Mouse (Mus musculus) gastrocnemius, postnatal 10 days (tissue): ENCODE data around the gene Hist1h3f. TPM values are rescaled to one million over a fixed set of nuclear protein-coding genes. Genes with fewer than 3 reads are reported as not detected.

Source experiments
- DNase-seq: peaks from one replicate; pipeline ENCODE4 v3.0.0; 2021; ENCODE audit warnings: mixed read lengths
- long read RNA-seq, 2 experiments: library from polyadenylated mRNA; stranded (forward); transcript quantifications; one replicate each; pipeline ENCODE4 v2.0.0; 2021
- total RNA-seq, 2 experiments: library from RNA; stranded (reverse); gene quantifications; 2 replicates each; pipeline ENCODE4 v1.2.3; 2021

The Hist1h3f gene
- 10 to 100 TPM; 53.8 to 66.7 TPM for total RNA-seq
- long read RNA-seq, experiment 1: 0 reads
- long read RNA-seq, experiment 2: 0 reads

GRCm38 (mm10) chr13:23543965-23544786 lies at the start of gene Hist1h3f:
Hist1h3f (plus strand) TSS chr13:23544052.
- DNase-seq: peak; percentile 40

GRCm38 (mm10) chr13:23495526-23495925 lies 48.3 kb upstream of the Hist1h3f start:
- no peak for DNase-seq

- no peak for DNase-seq
Measured at GRCm38 (mm10) chr13:23497656-23498321, 46.1 kb upstream of the Hist1h3f start.

- DNase-seq: no peak
Measured at GRCm38 (mm10) chr13:23498653-23499052, 45.2 kb upstream of the Hist1h3f start.

GRCm38 (mm10) chr13:23499943-23500342 lies 43.9 kb upstream of the Hist1h3f start:
- no peak for DNase-seq

- no peak for DNase-seq
Measured at GRCm38 (mm10) chr13:23500424-23501200, 43.2 kb upstream of the Hist1h3f start.

GRCm38 (mm10) chr13:23501511-23501910 lies 42.3 kb upstream of the Hist1h3f start:
- DNase-seq: no peak

GRCm38 (mm10) chr13:23502031-23502567 lies 41.8 kb upstream of the Hist1h3f start:
- no peak for DNase-seq

GRCm38 (mm10) chr13:23502916-23503315 lies 40.9 kb upstream of the Hist1h3f start:
- no peak for DNase-seq

GRCm38 (mm10) chr13:23503797-23504196 lies 40.1 kb upstream of the Hist1h3f start:
- no peak for DNase-seq

GRCm38 (mm10) chr13:23505662-23506345 lies 38.0 kb upstream of the Hist1h3f start:
- no peak for DNase-seq

GRCm38 (mm10) chr13:23506351-23506750 lies 37.5 kb upstream of the Hist1h3f start:
- peak; percentile 12 for DNase-seq

- no peak for DNase-seq
Measured at GRCm38 (mm10) chr13:23506819-23507515, 36.9 kb upstream of the Hist1h3f start.

GRCm38 (mm10) chr13:23510127-23510526 lies 33.7 kb upstream of the Hist1h3f start:
- DNase-seq: no peak

GRCm38 (mm10) chr13:23513517-23513916 lies 30.3 kb upstream of the Hist1h3f start:
- DNase-seq: no peak

GRCm38 (mm10) chr13:23515281-23515680 lies 28.6 kb upstream of the Hist1h3f start:
- no peak for DNase-seq

GRCm38 (mm10) chr13:23515826-23516620 lies 27.8 kb upstream of the Hist1h3f start:
- DNase-seq: no peak

GRCm38 (mm10) chr13:23516822-23517602 lies 26.8 kb upstream of the Hist1h3f start:
- peak; percentile 75 for DNase-seq

- DNase-seq: peak; percentile 76
Measured at GRCm38 (mm10) chr13:23517603-23518294, 26.1 kb upstream of the Hist1h3f start.
